Mouse (Mus musculus) midbrain, embryonic 14.5 days (tissue): ENCODE measurements around the gene Gimap4. TPM values are rescaled to one million over a fixed set of nuclear protein-coding genes. Genes with fewer than 3 reads are reported as not detected.

ENCODE experiments used
- ATAC-seq: fragments of 200-750 bp; cut with Nextera tagmentation; 2 replicates; pipeline ENCODE4 v1.8.0; 2017; ENCODE audit warnings: moderate number of reproducible peaks, moderate library complexity; ENCODE audit not compliant: low FRiP score, low TSS enrichment
- DNase-seq: peaks from one replicate; pipeline ENCODE4 v3.0.0-alpha.2; 2015
- H3K27ac ChIP-seq: fragments of 300-500 bp; sonication (generic); replicated peaks from 2 replicates; pipeline ENCODE4 v1.5.1; 2014; ENCODE audit warnings: mild to moderate bottlenecking, low read depth, low read length, moderate library complexity
- H3K27me3 ChIP-seq: fragments of 300-500 bp; sonication (generic); 2 replicates; pipeline ENCODE4 v1.6.1; 2014; ENCODE audit warnings: low read length, control low read depth, mixed read lengths; ENCODE audit not compliant: control insufficient read depth, insufficient read depth
- H3K36me3 ChIP-seq: fragments of 300-500 bp; sonication (generic); 2 replicates; pipeline ENCODE4 v1.6.1; 2014; ENCODE audit warnings: low read length, control low read depth; ENCODE audit not compliant: control insufficient read depth, insufficient read depth
- H3K4me1 ChIP-seq: fragments of 300-500 bp; sonication (generic); 2 replicates; pipeline ENCODE4 v1.6.1; 2014; ENCODE audit warnings: mild to moderate bottlenecking, antibody characterized with exemption, low read length, control low read depth; ENCODE audit not compliant: control insufficient read depth, insufficient read depth
- H3K4me2 ChIP-seq: fragments of 300-500 bp; sonication (generic); 2 replicates; pipeline ENCODE4 v1.6.1; 2014; ENCODE audit warnings: mild to moderate bottlenecking, low read length, moderate library complexity
- H3K4me3 ChIP-seq: fragments of 300-500 bp; sonication (generic); replicated peaks from 2 replicates; pipeline ENCODE4 v1.5.1; 2014; ENCODE audit warnings: low read depth, low read length
- H3K9ac ChIP-seq: fragments of 300-500 bp; sonication (generic); replicated peaks from 2 replicates; pipeline ENCODE4 v1.6.1; 2014; ENCODE audit warnings: mild to moderate bottlenecking, low read length, moderate library complexity
- H3K9me3 ChIP-seq: fragments of 300-500 bp; sonication (generic); 2 replicates; pipeline ENCODE4 v1.6.1; 2016; ENCODE audit warnings: low read length, control low read depth, mixed read lengths; ENCODE audit not compliant: control insufficient read depth
- WGBS: fragments of 180-500 bp; shearing (Covaris S2); extraction: QIAGEN DNeasy Blood & Tissue Kit; methylation state at CpG from one replicate; pipeline ENCODE4 v1.1.7; 2014; 5-methylcytosine and 5-hydroxymethylcytosine counted together
- polyA plus RNA-seq: library from polyadenylated mRNA; unstranded; fragments of >200 nt; fragmentation: Nextera tagmentation; extraction: Ambion mirVana; gene quantifications from 2 replicates; pipeline ENCODE4 v1.2.1, GENCODE M21; 2014

Gene Gimap4
- polyA plus RNA-seq, result 0.63 and 1.4 TPM in 2 replicates

DNA sequence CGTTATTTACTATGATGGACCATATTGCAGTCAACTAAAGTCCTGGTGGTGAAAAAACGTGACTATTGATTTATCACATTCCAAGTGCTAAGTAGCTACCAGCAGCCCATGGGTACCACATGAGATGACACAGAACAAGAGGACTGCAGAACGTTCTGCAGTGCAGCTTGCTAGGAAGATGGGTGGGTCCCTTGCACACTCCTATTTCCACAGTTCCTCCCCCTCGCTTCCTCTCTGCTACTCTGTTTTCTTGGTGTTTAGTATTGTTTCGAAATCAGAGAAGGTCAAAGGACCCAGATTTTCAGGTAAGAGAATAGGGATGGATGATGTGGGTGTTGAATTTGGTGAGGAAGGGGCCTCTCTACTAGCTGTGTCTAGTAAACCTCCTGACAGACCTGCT lies at the start of gene Gimap4:
Gene Gimap4 (plus strand): TSS at position 231 of the 400 bp plus-strand sequence.
- H3K4me2 ChIP-seq, result no peak within 1 kb of the TSS
- no peak within 1 kb of the TSS for H3K9ac ChIP-seq
- no peaks in the 10 kb centered on the region for H3K36me3 ChIP-seq
- DNase-seq, result no peak
- H3K9me3 ChIP-seq, result no peaks in the 10 kb centered on the region
- no peaks in the 10 kb centered on the region for H3K4me1 ChIP-seq
- no peak within 1 kb of the TSS for H3K4me3 ChIP-seq
- H3K27me3 ChIP-seq, result no peaks in the 10 kb centered on the region
- WGBS, result 75% methylated on average over 5 of the region's 5 CpGs
- H3K27ac ChIP-seq, result no peak within 1 kb of the TSS
- no peak for ATAC-seq

DNA sequence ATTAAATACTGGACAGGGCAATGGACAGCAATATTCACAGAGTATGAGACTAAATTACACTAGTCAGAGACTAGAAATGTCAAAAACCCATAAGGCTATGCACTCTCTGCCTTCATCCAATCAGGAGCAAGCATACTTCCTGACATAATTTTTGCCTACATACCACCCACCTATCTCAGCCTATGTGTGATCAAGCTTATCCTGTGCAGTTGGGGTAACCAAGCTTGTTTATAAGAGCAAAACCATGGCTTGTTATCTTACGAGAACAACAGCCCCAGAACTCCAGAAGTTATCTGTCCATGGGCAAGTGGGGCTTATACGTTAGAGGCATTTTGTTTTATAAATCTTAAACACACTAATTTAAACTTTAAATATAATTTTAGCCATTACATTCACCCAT lies 49.2 kb upstream of the Gimap4 start:
- Histone ChIP-seq H3K9me3 (no peaks in the 10 kb centered on the region), H3K9ac (no peak overlapping the region), H3K4me2 (no peak overlapping the region), H3K27ac (no peak overlapping the region), H3K27me3 (no peaks in the 10 kb centered on the region), H3K36me3 (no peaks in the 10 kb centered on the region), H3K4me1 (no peaks in the 10 kb centered on the region), H3K4me3 (no peak overlapping the region)
- no peak for ATAC-seq
- DNase-seq, result no peak
- 88% methylated on average over 2 of the region's 2 CpGs for WGBS

DNA sequence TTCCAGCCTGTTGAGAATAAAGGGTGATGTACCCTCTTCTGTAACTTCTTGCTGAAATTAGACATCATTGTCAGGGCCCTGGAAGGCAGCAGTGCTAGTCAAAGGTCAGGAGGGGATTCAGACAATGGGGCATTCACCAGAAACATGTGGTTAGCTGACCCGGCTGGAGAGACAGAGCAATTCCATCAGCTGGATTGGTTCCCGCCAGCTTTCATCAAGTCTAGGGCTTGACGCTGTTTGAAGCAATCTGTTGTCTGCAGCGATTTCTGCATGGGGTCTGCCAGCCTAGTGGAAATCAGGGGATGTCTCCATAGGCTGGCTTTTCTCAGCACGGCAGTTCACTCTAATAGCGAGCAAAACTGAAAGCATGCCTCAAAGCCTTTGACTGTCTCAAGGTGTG lies 47.8 kb upstream of the Gimap4 start:
- no peak overlapping the region for H3K4me2 ChIP-seq
- H3K9me3 ChIP-seq, result no peaks in the 10 kb centered on the region
- ATAC-seq (no peak), DNase-seq (no peak)
- no peaks in the 10 kb centered on the region for H3K4me1 ChIP-seq
- H3K27ac ChIP-seq, result no peak overlapping the region
- no peaks in the 10 kb centered on the region for H3K36me3 ChIP-seq
- 52% methylated on average over 6 of the region's 6 CpGs for WGBS
- no peaks in the 10 kb centered on the region for H3K27me3 ChIP-seq
- no peak overlapping the region for H3K4me3 ChIP-seq
- H3K9ac ChIP-seq, result no peak overlapping the region

DNA sequence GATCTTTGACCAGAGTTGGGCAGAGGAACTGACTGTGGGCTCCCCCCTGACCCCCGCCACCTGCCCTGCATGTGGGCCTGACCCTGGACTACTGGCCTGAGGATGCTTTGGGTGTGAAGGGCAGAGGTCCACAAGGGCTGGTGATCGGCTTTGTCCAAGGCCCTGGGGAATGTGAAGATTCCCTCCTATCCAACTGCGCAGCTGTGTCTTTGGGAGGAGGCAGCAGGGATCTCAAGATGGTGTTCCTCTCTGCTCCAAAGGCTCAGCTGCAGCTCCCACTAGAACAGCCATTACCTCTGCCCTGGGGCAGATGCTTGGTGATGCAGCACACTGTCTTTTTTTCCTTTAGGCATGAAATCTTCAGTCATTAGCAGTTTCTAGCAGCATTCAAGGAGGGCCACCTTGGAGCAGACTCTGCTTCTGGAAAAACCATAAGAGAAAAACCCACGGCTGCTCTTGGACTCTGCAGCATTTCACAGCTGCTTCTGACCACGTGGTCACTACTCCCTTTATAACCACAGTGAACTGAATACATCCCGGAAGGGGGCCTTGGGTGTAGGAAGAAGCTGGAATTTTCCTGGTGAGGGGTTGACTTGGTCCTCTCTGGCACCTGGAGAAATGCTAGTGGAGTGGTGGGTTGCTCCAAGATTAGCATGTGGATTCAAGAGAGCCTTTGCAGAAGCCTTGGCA lies 46.4 kb upstream of the Gimap4 start:
- H3K9me3 ChIP-seq, result no peaks in the 10 kb centered on the region
- H3K4me1 ChIP-seq, result no peaks in the 10 kb centered on the region
- no peak overlapping the region for H3K9ac ChIP-seq
- ATAC-seq (no peak), DNase-seq (no peak)
- H3K27ac ChIP-seq, result no peak overlapping the region
- WGBS, result 63% methylated on average over 6 of the region's 6 CpGs
- no peaks in the 10 kb centered on the region for H3K27me3 ChIP-seq
- H3K4me2 ChIP-seq, result no peak overlapping the region
- no peaks in the 10 kb centered on the region for H3K36me3 ChIP-seq
- H3K4me3 ChIP-seq, result no peak overlapping the region

DNA sequence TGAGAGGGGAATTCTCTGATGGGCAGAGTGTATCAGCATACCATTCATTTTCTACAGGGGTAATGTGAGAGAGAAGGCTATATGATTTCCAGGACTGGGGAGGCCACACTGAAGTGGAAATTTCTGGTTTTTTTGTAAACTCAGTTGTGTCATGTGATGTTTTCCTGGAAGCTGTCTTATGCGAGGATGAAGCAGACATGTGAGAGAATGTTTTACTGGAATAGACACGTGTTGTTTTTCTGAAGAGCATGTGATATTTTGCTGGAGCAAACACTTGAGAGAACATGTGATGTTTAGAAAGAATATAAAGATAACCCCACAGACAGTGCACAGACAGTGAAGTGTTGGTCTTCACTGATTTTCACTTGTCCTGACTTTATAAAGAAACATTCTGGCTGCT lies 45.8 kb upstream of the Gimap4 start:
- WGBS, result 88% methylated on average over 2 of the region's 2 CpGs
- no peaks in the 10 kb centered on the region for H3K4me1 ChIP-seq
- H3K27me3 ChIP-seq, result no peaks in the 10 kb centered on the region
- DNase-seq (no peak), ATAC-seq (no peak)
- no peaks in the 10 kb centered on the region for H3K9me3 ChIP-seq
- H3K36me3 ChIP-seq, result no peaks in the 10 kb centered on the region
- H3K4me2 ChIP-seq, result no peak overlapping the region
- no peak overlapping the region for H3K27ac ChIP-seq
- H3K9ac ChIP-seq, result no peak overlapping the region
- no peak overlapping the region for H3K4me3 ChIP-seq

DNA sequence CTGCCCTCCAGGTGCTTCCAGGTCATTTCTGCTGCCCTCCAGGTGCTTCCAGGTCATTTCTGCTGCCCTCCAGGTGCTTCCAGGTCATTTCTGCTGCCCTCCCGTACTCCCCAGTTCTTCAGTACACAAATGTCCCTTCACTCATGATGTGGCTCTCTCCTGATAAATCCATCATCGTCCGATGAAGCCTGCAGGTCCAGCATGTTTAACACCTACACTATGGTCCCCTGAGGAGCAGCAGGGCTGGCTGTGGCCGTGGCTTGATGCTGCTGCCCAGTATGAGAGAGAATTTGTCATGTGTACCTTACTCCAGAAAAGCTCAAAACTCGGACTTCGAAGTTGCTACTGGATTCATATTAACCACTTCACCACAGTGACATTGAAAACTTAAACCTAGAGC lies 43.0 kb upstream of the Gimap4 start:
- H3K4me1 ChIP-seq, result no peaks in the 10 kb centered on the region
- H3K4me3 ChIP-seq, result no peak overlapping the region
- H3K9ac ChIP-seq, result no peak overlapping the region
- WGBS, result 80% methylated on average over 6 of the region's 6 CpGs
- no peak overlapping the region for H3K27ac ChIP-seq
- no peaks in the 10 kb centered on the region for H3K36me3 ChIP-seq
- H3K9me3 ChIP-seq, result no peaks in the 10 kb centered on the region
- DNase-seq, result no peak
- H3K4me2 ChIP-seq, result no peak overlapping the region
- no peaks in the 10 kb centered on the region for H3K27me3 ChIP-seq
- ATAC-seq, result no peak

DNA sequence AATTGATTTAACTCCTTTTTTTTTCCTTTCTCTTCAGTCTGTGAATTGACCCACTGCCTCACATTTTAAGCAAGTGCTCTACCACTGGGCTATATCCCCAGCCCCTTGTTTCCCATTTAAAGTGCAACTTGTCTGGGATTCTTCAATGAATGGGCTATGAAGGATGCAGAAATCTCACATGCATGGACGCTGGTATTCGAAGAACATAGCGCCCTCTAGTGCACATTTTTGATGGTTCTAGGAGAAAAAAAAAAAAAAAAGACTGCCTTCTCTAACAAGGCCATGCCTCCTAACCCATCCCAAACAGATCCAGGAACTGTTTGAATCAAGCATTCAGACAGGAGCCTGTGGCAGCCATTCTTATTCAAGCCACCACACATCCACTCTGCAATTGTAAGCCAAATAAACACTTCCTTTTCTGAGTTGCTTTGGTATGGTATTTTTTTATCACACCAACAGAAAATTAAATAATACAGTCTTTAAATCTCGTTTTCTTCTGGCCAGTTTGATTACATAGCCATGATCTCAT lies 41.5 kb upstream of the Gimap4 start:
- no peak overlapping the region for H3K9ac ChIP-seq
- DNase-seq, result peak; percentile 90
- no peaks in the 10 kb centered on the region for H3K9me3 ChIP-seq
- H3K27ac ChIP-seq, result no peak overlapping the region
- WGBS, result 22% methylated on average over 4 of the region's 4 CpGs
- ATAC-seq, result no peak
- H3K27me3 ChIP-seq, result no peaks in the 10 kb centered on the region
- H3K36me3 ChIP-seq, result no peaks in the 10 kb centered on the region
- H3K4me2 ChIP-seq, result no peak overlapping the region
- no peak overlapping the region for H3K4me3 ChIP-seq
- H3K4me1 ChIP-seq, result no peaks in the 10 kb centered on the region

DNA sequence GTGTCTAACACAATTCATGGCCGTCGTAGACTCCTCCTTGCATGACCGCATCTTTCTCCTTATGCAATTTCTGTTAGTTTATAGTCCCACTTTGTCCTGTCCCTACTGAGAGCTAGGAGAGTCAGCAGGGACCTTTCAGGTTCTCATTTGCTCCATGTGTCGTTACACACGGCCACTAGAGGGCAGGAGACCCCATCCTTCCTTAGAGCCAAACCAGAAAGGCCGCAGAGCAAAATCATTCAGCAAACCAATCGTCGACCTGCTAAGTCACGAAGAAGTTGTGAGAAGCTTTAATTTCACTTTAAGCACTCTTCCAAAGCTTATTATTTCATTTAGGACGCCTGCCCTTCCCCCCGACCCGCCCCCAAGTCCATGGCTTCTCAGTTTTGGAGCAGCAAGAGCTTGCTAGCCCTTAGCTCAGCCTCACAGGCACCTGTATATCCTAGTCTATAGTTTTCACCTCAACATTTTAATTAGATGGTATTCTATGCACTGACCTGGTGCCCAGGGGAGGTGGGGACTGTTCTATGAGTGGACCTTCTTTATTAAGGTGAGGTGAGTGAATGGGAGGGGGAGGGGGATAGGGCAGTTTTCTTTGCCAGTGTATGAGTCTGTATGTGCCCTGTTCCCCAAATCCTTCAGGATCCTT lies 38.6 kb upstream of the Gimap4 start:
- 14% methylated on average over 12 of the region's 12 CpGs for WGBS
- H3K4me1 ChIP-seq, result no peaks in the 10 kb centered on the region
- DNase-seq, result peak; percentile 88
- H3K9ac ChIP-seq, result no peak overlapping the region
- H3K27me3 ChIP-seq, result no peaks in the 10 kb centered on the region
- no peaks in the 10 kb centered on the region for H3K36me3 ChIP-seq
- H3K27ac ChIP-seq, result no peak overlapping the region
- H3K4me2 ChIP-seq, result no peak overlapping the region
- no peak for ATAC-seq
- H3K4me3 ChIP-seq, result no peak overlapping the region
- H3K9me3 ChIP-seq, result no peaks in the 10 kb centered on the region

DNA sequence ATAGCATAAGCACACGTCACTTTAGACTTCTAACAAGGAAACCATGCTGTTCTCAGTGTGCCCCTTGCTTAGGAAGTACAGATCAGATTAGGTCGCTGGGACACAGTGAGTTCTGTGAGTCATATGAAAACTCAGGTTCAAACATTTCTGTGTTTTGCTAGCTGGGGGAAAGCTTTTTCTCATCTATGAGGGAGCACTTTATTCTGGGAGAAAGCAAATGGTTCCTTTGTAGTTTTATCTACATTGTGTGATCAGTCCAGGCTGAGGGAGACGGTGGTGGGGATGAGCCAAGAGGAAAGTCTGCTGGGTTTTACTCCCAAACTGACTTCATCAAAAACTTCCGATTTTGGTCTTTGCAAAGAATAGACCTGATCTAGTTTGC lies 38.0 kb upstream of the Gimap4 start:
- H3K4me1 ChIP-seq, result no peaks in the 10 kb centered on the region
- no peak overlapping the region for H3K9ac ChIP-seq
- no peaks in the 10 kb centered on the region for H3K27me3 ChIP-seq
- H3K27ac ChIP-seq, result no peak overlapping the region
- H3K4me2 ChIP-seq, result no peak overlapping the region
- H3K9me3 ChIP-seq, result no peaks in the 10 kb centered on the region
- no peaks in the 10 kb centered on the region for H3K36me3 ChIP-seq
- 85% methylated on average over 4 of the region's 4 CpGs for WGBS
- DNase-seq, result no peak
- ATAC-seq, result no peak
- H3K4me3 ChIP-seq, result no peak overlapping the region
